Mouse (Mus musculus) stomach, postnatal 0 days (tissue): Measurements from ENCODE around the gene Fam110a.

Experiments used
- CTCF ChIP-seq: IDR thresholded peaks from 2 replicates; pipeline ENCODE4 v1.5.1; 2016; ENCODE audit warnings: antibody characterized with exemption, low read depth, mild to moderate bottlenecking, moderate library complexity
- EP300 ChIP-seq: optimal IDR thresholded peaks from 2 replicates; pipeline ENCODE3; 2016; ENCODE audit warnings: antibody characterized with exemption

GRCm38 (mm10) chr2:151979470-151980354, at the start of gene Fam110a:
- TF ChIP-seq CTCF = no peak
- TF ChIP-seq EP300 = no peak
